Mouse (Mus musculus) myocyte (in vitro differentiated cells): Measurements from ENCODE around the gene Ube2q1.

Source experiments
- CEBPB ChIP-seq: IDR thresholded peaks from 2 replicates; pipeline ENCODE4 v1.6.1; 2011; ENCODE audit warnings: mild to moderate bottlenecking, moderate library complexity; ENCODE audit not compliant: poor library complexity, insufficient read depth, severe bottlenecking
- MAX ChIP-seq: IDR thresholded peaks from one replicate; pipeline ENCODE4 v1.6.1; 2011; ENCODE audit warnings: low read depth, mild to moderate bottlenecking, control low read depth
- MYOD1 ChIP-seq, 3 experiments: IDR thresholded peaks; one replicate each; pipeline ENCODE4 v1.6.1; 2011; ENCODE audit warnings: control low read depth in 2 of 3, low read depth in 2 of 3, mild to moderate bottlenecking in 2 of 3, moderate library complexity in 1 of 3; ENCODE audit not compliant: insufficient read length in 2 of 3, control insufficient read depth in 1 of 3
- MYOG ChIP-seq, 3 experiments: IDR thresholded peaks; one replicate each; pipeline ENCODE4 v1.6.1; 2011; ENCODE audit warnings: control low read depth in 2 of 3, low read depth in 2 of 3, mild to moderate bottlenecking in 2 of 3; ENCODE audit not compliant: insufficient read length in 2 of 3, control insufficient read depth in 1 of 3, insufficient read depth in 1 of 3
- POLR2A ChIP-seq: IDR thresholded peaks from one replicate; pipeline ENCODE4 v1.6.1; 2011; ENCODE audit warnings: low read depth, mild to moderate bottlenecking, control low read depth, moderate library complexity; ENCODE audit not compliant: insufficient read length
- POLR2AphosphoS2 ChIP-seq: IDR thresholded peaks from one replicate; pipeline ENCODE4 v1.6.1; 2011; ENCODE audit warnings: low read depth, control low read depth; ENCODE audit not compliant: insufficient read length
- REST ChIP-seq: IDR thresholded peaks from one replicate; pipeline ENCODE4 v1.6.1; 2011; ENCODE audit warnings: mild to moderate bottlenecking, control low read depth, moderate library complexity; ENCODE audit not compliant: insufficient read depth, insufficient read length
- SRF ChIP-seq: IDR thresholded peaks from one replicate; pipeline ENCODE4 v1.6.1; 2011; ENCODE audit warnings: low read depth; ENCODE audit not compliant: control insufficient read depth, insufficient read length
- TCF12 ChIP-seq: IDR thresholded peaks from one replicate; pipeline ENCODE4 v1.6.1; 2011; ENCODE audit warnings: mild to moderate bottlenecking, control low read depth; ENCODE audit not compliant: poor library complexity, insufficient read depth, severe bottlenecking
- TCF3 ChIP-seq: IDR thresholded peaks from one replicate; pipeline ENCODE4 v1.6.1; 2011; ENCODE audit warnings: low read depth, control low read depth; ENCODE audit not compliant: insufficient read length

DNA sequence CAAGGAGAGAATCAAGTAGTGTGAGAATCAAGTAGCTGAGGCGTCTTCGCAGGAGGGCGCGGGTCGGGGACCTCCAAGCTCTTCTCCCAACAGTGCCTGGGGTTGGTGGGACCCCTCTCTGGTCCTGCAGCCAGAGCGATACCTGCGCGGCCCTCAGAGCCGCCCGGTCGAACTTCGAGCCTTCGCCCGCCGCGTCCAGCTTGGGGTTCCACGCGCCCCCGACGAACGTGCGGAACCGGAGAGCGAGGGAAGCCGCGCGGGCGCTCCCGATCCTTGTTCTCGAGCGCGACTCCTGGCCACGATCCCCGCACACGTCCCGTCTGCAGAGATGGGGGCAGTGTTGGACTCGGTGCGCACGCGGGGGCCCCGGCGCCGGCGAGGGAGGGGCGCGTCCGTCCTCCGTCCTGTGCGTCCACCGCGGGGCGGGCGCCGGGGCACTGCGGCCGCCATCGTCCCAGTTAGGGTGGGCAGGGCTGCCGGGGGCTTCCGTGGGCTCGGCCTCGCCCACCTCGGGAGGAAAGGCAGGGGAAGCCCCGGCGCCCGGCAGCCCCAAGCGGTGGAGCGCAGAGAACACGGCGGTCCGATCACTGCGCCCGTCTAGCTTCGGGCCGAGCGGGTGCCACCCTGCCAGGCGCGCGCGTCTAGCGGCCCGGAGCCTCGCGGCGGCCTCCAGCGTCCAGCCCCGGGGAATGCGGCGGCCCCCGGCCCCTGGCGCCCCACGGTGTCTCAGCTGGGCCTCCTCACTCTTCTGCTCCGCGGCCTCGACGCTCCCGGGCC lies 57.6 kb downstream of the Ube2q1 start, which contains the start of gene She:
- TF ChIP-seq CEBPB (no peak), TCF12 (no peak), MAX (no peak), POLR2A (no peak), MYOG (IDR thresholded peaks at IDR 0.05; ENCODE audit: control insufficient read depth in 1 of 3, insufficient read depth in 1 of 3, insufficient read length in 2 of 3, low read depth in 2 of 3) (no peak), REST (no peak), MYOD1 (IDR thresholded peaks at IDR 0.05; ENCODE audit: control insufficient read depth in 1 of 3, insufficient read length in 2 of 3, low read depth in 2 of 3) (no peak), TCF3 (no peak), POLR2AphosphoS2 (no peak), SRF (no peak)
